Mouse (Mus musculus) myocyte (in vitro differentiated cells): Measurements from ENCODE around the gene Mrpl33.

Experiments
- MAX ChIP-seq: IDR thresholded peaks from one replicate; pipeline ENCODE4 v1.6.1; 2011; ENCODE audit warnings: low read depth, mild to moderate bottlenecking, control low read depth
- POLR2A ChIP-seq: IDR thresholded peaks from one replicate; pipeline ENCODE4 v1.6.1; 2011; ENCODE audit warnings: low read depth, mild to moderate bottlenecking, control low read depth, moderate library complexity; ENCODE audit not compliant: insufficient read length
- POLR2AphosphoS2 ChIP-seq: IDR thresholded peaks from one replicate; pipeline ENCODE4 v1.6.1; 2011; ENCODE audit warnings: low read depth, control low read depth; ENCODE audit not compliant: insufficient read length
- USF1 ChIP-seq: IDR thresholded peaks from one replicate; pipeline ENCODE4 v1.6.1; 2011; ENCODE audit warnings: low read depth, mild to moderate bottlenecking, control low read depth, moderate library complexity

GRCm38 (mm10) chr5:31634161-31634560, 37.4 kb downstream of the Mrpl33 start:
- TF ChIP-seq POLR2AphosphoS2: no peak
- TF ChIP-seq MAX: no peak
- no peak for TF ChIP-seq POLR2A
- no peak for TF ChIP-seq USF1
